Mouse (Mus musculus) heart, postnatal 0 days (tissue): Measurements from ENCODE around the gene Clip3.

Experiments
- CTCF ChIP-seq: IDR thresholded peaks from 2 replicates; pipeline ENCODE4 v1.5.1; 2016; ENCODE audit warnings: antibody characterized with exemption, control low read depth, low read depth
- EP300 ChIP-seq: IDR thresholded peaks from 2 replicates; pipeline ENCODE4 v1.6.1; 2016; ENCODE audit warnings: antibody characterized with exemption, low read depth

GRCm38 (mm10) chr7:30294296-30294695 is 2.8 kb downstream of the Clip3 start:
- TF ChIP-seq CTCF (no peak), EP300 (no peak)
